21 mouse cellular contexts compared by ENCODE assay signal in genomic region chr4:86122431-86122830, GRCm38 (mm10).
A peak's percentile ranks its signal among the peaks of the same experiment; 100 is the strongest.
DNase-seq lines count a peak whose midpoint lies in the region; ATAC-seq and TF ChIP-seq lines count a peak whose summit lies in the region.
"Had no signal": no experiment of that assay in that cellular context is flagged by ENCODE, and none has a peak within 500 bp of the region (broad histone marks: within the 10 kb centered on the region; RNA-seq: fewer than 3 reads in every experiment).

No protein-coding gene starts in this region.

- TF ChIP-seq CTCF in kidney, postnatal 0 days (IDR thresholded peaks at IDR 0.05; ENCODE audit: low read depth), result no peak

- no peak overlapping the region for H3K9ac ChIP-seq in kidney, postnatal 0 days (ENCODE audit: low read depth, low read length)
- H3K9ac ChIP-seq in liver, embryonic 12.5 days, result no peak overlapping the region
- no peak overlapping the region for H3K9ac ChIP-seq in embryonic facial prominence, embryonic 12.5 days
- H3K9ac ChIP-seq: heart, embryonic 15.5 days; hindbrain, embryonic 15.5 days; intestine, embryonic 15.5 days; liver, embryonic 13.5 days had no signal

- ATAC-seq in kidney, postnatal 0 days (replicated peaks; ENCODE audit: low FRiP score, low read depth), result no peak
- ATAC-seq in liver, embryonic 12.5 days, result no peak
- peak; percentile 35; the same call in 1 of the 2 replicates for ATAC-seq in embryonic facial prominence, embryonic 12.5 days (ENCODE audit: insufficient number of reproducible peaks, insufficient read depth, low FRiP score, low TSS enrichment)
- ATAC-seq: intestine, embryonic 15.5 days; midbrain, embryonic 16.5 days had no signal

- peak; percentile 46 to 53 for DNase-seq in cerebellum, postnatal 14 days
- DNase-seq in cerebellum, adult 9-10 months, result no peak
- DNase-seq in kidney, postnatal 0 days (ENCODE audit: low spot score), result peak; percentile 39
- DNase-seq in kidney, adult 11 months, result no peak
- DNase-seq in liver, result peak; percentile 6
- DNase-seq in thymus, postnatal 14 days, result no peak
- DNase-seq: adrenal gland, postnatal 10 days; cerebellum, adult 8-10 months; heart, postnatal 4 days; liver, embryonic 13.5 days; lung, adult 2 months; thymus, postnatal 25 days had no signal

- H3K4me1 ChIP-seq in kidney, postnatal 0 days (replicated peaks; ENCODE audit: insufficient read depth, low read length), result no peaks in the 10 kb centered on the region
- H3K4me1 ChIP-seq in liver, embryonic 12.5 days, result no peaks in the 10 kb centered on the region
- peaks cover 5% of the 10 kb centered on the region; the same call in 1 of the 2 replicates for H3K4me1 ChIP-seq in embryonic facial prominence, embryonic 12.5 days
- H3K4me1 ChIP-seq: forebrain, embryonic 10.5 days; hindbrain, embryonic 15.5 days; liver, embryonic 13.5 days; megakaryocyte, embryonic 14.5 days had no signal

- 32% methylated on average over 5 of the region's 5 CpGs for WGBS in kidney, postnatal 0 days
- WGBS in liver, embryonic 12.5 days (ENCODE audit: insufficient replicate concordance), result 58% methylated on average over 5 of the region's 5 CpGs
- WGBS in embryonic facial prominence, embryonic 12.5 days, result 40% methylated on average over 5 of the region's 5 CpGs

- H3K27ac ChIP-seq in kidney, postnatal 0 days, result no peak overlapping the region
- no peak overlapping the region for H3K27ac ChIP-seq in liver, embryonic 12.5 days
- no peak overlapping the region for H3K27ac ChIP-seq in embryonic facial prominence, embryonic 12.5 days
- H3K27ac ChIP-seq: forebrain, embryonic 10.5 days; heart, embryonic 15.5 days; hindbrain, embryonic 15.5 days; intestine, embryonic 15.5 days; left cerebral cortex, adult 2 months; liver, embryonic 13.5 days had no signal

- H3K4me3 ChIP-seq in kidney, postnatal 0 days (replicated peaks; ENCODE audit: low read depth, low read length), result no peak overlapping the region
- H3K4me3 ChIP-seq in liver, embryonic 12.5 days, result no peak overlapping the region
- no peak overlapping the region for H3K4me3 ChIP-seq in embryonic facial prominence, embryonic 12.5 days
- H3K4me3 ChIP-seq: forebrain, embryonic 10.5 days; heart, embryonic 15.5 days; hindbrain, embryonic 15.5 days; intestine, embryonic 15.5 days; left cerebral cortex, adult 2 months; liver, embryonic 13.5 days; megakaryocyte, embryonic 14.5 days had no signal

- no peak overlapping the region for H3K4me2 ChIP-seq in kidney, postnatal 0 days (ENCODE audit: low read length)
- no peak overlapping the region for H3K4me2 ChIP-seq in liver, embryonic 12.5 days
- H3K4me2 ChIP-seq in embryonic facial prominence, embryonic 12.5 days (replicated peaks), result no peak overlapping the region
- H3K4me2 ChIP-seq: heart, embryonic 15.5 days; hindbrain, embryonic 15.5 days; intestine, embryonic 15.5 days; liver, embryonic 13.5 days had no signal

- no peaks in the 10 kb centered on the region for H3K27me3 ChIP-seq in kidney, postnatal 0 days (ENCODE audit: insufficient read depth, low read length)
- no peaks in the 10 kb centered on the region for H3K27me3 ChIP-seq in liver, embryonic 12.5 days (replicated peaks)
- H3K27me3 ChIP-seq in embryonic facial prominence, embryonic 12.5 days, result no peaks in the 10 kb centered on the region
- H3K27me3 ChIP-seq: heart, embryonic 15.5 days; hindbrain, embryonic 15.5 days; intestine, embryonic 15.5 days; liver, embryonic 13.5 days; megakaryocyte, embryonic 14.5 days had no signal

- H3K9me3 ChIP-seq in kidney, postnatal 0 days (replicated peaks; ENCODE audit: low read length), result no peaks in the 10 kb centered on the region
- no peaks in the 10 kb centered on the region for H3K9me3 ChIP-seq in liver, embryonic 12.5 days (replicated peaks)
- no peaks in the 10 kb centered on the region for H3K9me3 ChIP-seq in embryonic facial prominence, embryonic 12.5 days
- H3K9me3 ChIP-seq: forebrain, embryonic 10.5 days; heart, embryonic 15.5 days; hindbrain, embryonic 15.5 days; intestine, embryonic 15.5 days; liver, embryonic 13.5 days; megakaryocyte, embryonic 14.5 days had no signal

- H3K36me3 ChIP-seq in kidney, postnatal 0 days (ENCODE audit: insufficient read depth, low read length), result no peaks in the 10 kb centered on the region
- H3K36me3 ChIP-seq in liver, embryonic 12.5 days, result no peaks in the 10 kb centered on the region
- no peaks in the 10 kb centered on the region for H3K36me3 ChIP-seq in embryonic facial prominence, embryonic 12.5 days
- H3K36me3 ChIP-seq: forebrain, embryonic 10.5 days; heart, embryonic 15.5 days; hindbrain, embryonic 15.5 days; intestine, embryonic 15.5 days; liver, embryonic 13.5 days had no signal

Comparison
In these comparisons a context has a peak if more than half of its experiments do, and no peak if none do; other contexts are left out.
1. DNase-seq: peak in cerebellum, postnatal 14 days (2 of 2), kidney, postnatal 0 days (single experiment) and liver (single experiment); none in cerebellum, adult 9-10 months (single experiment), kidney, adult 11 months (single experiment) and thymus, postnatal 14 days (single experiment).